Mouse (Mus musculus): ENCODE measurements at regions not wholly inside any gene's neighbourhood (a gene's known extent, or its start where the extent isn't known, plus 50 kb on each side); places are given as distances from the start of the nearest gene placed in this dataset.

- Histone ChIP-seq H3K4me3 (ENCODE audit: low read depth, low read length) (no peak overlapping the region), H3K9me3 (ENCODE audit: control insufficient read depth, low read length) (no peaks in the 10 kb centered on the region), H3K9ac (ENCODE audit: low read length) (no peak overlapping the region), H3K36me3 (ENCODE audit: control insufficient read depth, insufficient read depth, low read length) (no peaks in the 10 kb centered on the region), H3K27me3 (ENCODE audit: control insufficient read depth, insufficient read depth, low read length) (no peaks in the 10 kb centered on the region), H3K27ac (replicated peaks; ENCODE audit: low read depth, low read length) (no peak overlapping the region), H3K4me2 (ENCODE audit: low read depth, severe bottlenecking) (no peak overlapping the region), H3K4me1 (ENCODE audit: control insufficient read depth, insufficient read depth, low read length) (0 out of 2 replicates have a peak, but pooled peaks cover 4% of the 10 kb centered on the region)
- WGBS: 66% methylated on average over 7 of the region's 7 CpGs
- DNase-seq (ENCODE audit: low spot score): no peak
- ATAC-seq (ENCODE audit: insufficient number of reproducible peaks, low FRiP score, low TSS enrichment, low read depth): no peak
Measured at GRCm38 (mm10) chr12:71543571-71544119, 234.0 kb downstream of the Dact1 start.

GRCm38 (mm10) chr12:71544401-71545159, 234.9 kb downstream of the Dact1 start:
- no peak overlapping the region for H3K9ac ChIP-seq (ENCODE audit: low read length)
- H3K4me1 ChIP-seq (ENCODE audit: control insufficient read depth, insufficient read depth, low read length): 0 out of 2 replicates have a peak, but pooled peaks cover 4% of the 10 kb centered on the region
- no peak for ATAC-seq (ENCODE audit: insufficient number of reproducible peaks, low FRiP score, low TSS enrichment, low read depth)
- H3K27me3 ChIP-seq (ENCODE audit: control insufficient read depth, insufficient read depth, low read length): no peaks in the 10 kb centered on the region
- H3K4me3 ChIP-seq (ENCODE audit: low read depth, low read length): no peak overlapping the region
- no peaks in the 10 kb centered on the region for H3K36me3 ChIP-seq (ENCODE audit: control insufficient read depth, insufficient read depth, low read length)
- DNase-seq (ENCODE audit: low spot score): no peak
- no peak overlapping the region for H3K4me2 ChIP-seq (ENCODE audit: low read depth, severe bottlenecking)
- H3K27ac ChIP-seq (replicated peaks; ENCODE audit: low read depth, low read length): no peak overlapping the region
- 62% methylated on average over 8 of the region's 8 CpGs for WGBS
- no peaks in the 10 kb centered on the region for H3K9me3 ChIP-seq (ENCODE audit: control insufficient read depth, low read length)

GRCm38 (mm10) chr12:71546523-71547265, 237.0 kb downstream of the Dact1 start:
- DNase-seq (ENCODE audit: low spot score) (no peak), ATAC-seq (ENCODE audit: insufficient number of reproducible peaks, low FRiP score, low TSS enrichment, low read depth) (no peak)
- Histone ChIP-seq H3K27ac (replicated peaks; ENCODE audit: low read depth, low read length) (no peak overlapping the region), H3K4me2 (ENCODE audit: low read depth, severe bottlenecking) (no peak overlapping the region), H3K36me3 (ENCODE audit: control insufficient read depth, insufficient read depth, low read length) (no peaks in the 10 kb centered on the region), H3K9ac (ENCODE audit: low read length) (no peak overlapping the region), H3K4me3 (ENCODE audit: low read depth, low read length) (no peak overlapping the region), H3K4me1 (ENCODE audit: control insufficient read depth, insufficient read depth, low read length) (0 out of 2 replicates have a peak, but pooled peaks cover 4% of the 10 kb centered on the region), H3K9me3 (ENCODE audit: control insufficient read depth, low read length) (no peaks in the 10 kb centered on the region), H3K27me3 (ENCODE audit: control insufficient read depth, insufficient read depth, low read length) (no peaks in the 10 kb centered on the region)
- 87% methylated on average over 9 of the region's 9 CpGs for WGBS

- 77% methylated on average over 6 of the region's 6 CpGs for WGBS
- Histone ChIP-seq H3K4me3 (ENCODE audit: low read depth, low read length) (no peak overlapping the region), H3K4me2 (ENCODE audit: low read depth, severe bottlenecking) (no peak overlapping the region), H3K9me3 (ENCODE audit: control insufficient read depth, low read length) (no peaks in the 10 kb centered on the region), H3K27me3 (ENCODE audit: control insufficient read depth, insufficient read depth, low read length) (no peaks in the 10 kb centered on the region), H3K36me3 (ENCODE audit: control insufficient read depth, insufficient read depth, low read length) (no peaks in the 10 kb centered on the region), H3K9ac (ENCODE audit: low read length) (no peak overlapping the region), H3K4me1 (ENCODE audit: control insufficient read depth, insufficient read depth, low read length) (no peaks in the 10 kb centered on the region), H3K27ac (replicated peaks; ENCODE audit: low read depth, low read length) (no peak overlapping the region)
- no peak for DNase-seq (ENCODE audit: low spot score)
- no peak for ATAC-seq (ENCODE audit: insufficient number of reproducible peaks, low FRiP score, low TSS enrichment, low read depth)
Measured at GRCm38 (mm10) chr12:71549336-71549735, 239.7 kb downstream of the Dact1 start.

GRCm38 (mm10) chr12:71554212-71554611, 244.5 kb downstream of the Dact1 start:
- WGBS: 65% methylated on average over 2 of the region's 2 CpGs
- Histone ChIP-seq H3K27ac (replicated peaks; ENCODE audit: low read depth, low read length) (no peak overlapping the region), H3K4me2 (ENCODE audit: low read depth, severe bottlenecking) (no peak overlapping the region), H3K4me3 (ENCODE audit: low read depth, low read length) (no peak overlapping the region), H3K9ac (ENCODE audit: low read length) (no peak overlapping the region), H3K4me1 (ENCODE audit: control insufficient read depth, insufficient read depth, low read length) (no peaks in the 10 kb centered on the region), H3K9me3 (ENCODE audit: control insufficient read depth, low read length) (no peaks in the 10 kb centered on the region), H3K36me3 (ENCODE audit: control insufficient read depth, insufficient read depth, low read length) (no peaks in the 10 kb centered on the region), H3K27me3 (ENCODE audit: control insufficient read depth, insufficient read depth, low read length) (no peaks in the 10 kb centered on the region)
- DNase-seq (ENCODE audit: low spot score): no peak
- ATAC-seq (ENCODE audit: insufficient number of reproducible peaks, low FRiP score, low TSS enrichment, low read depth): no peak

- Histone ChIP-seq H3K4me1 (ENCODE audit: control insufficient read depth, insufficient read depth, low read length) (no peaks in the 10 kb centered on the region), H3K9ac (ENCODE audit: low read length) (no peak overlapping the region), H3K9me3 (ENCODE audit: control insufficient read depth, low read length) (no peaks in the 10 kb centered on the region), H3K36me3 (ENCODE audit: control insufficient read depth, insufficient read depth, low read length) (no peaks in the 10 kb centered on the region), H3K4me3 (ENCODE audit: low read depth, low read length) (no peak overlapping the region), H3K27me3 (ENCODE audit: control insufficient read depth, insufficient read depth, low read length) (no peaks in the 10 kb centered on the region), H3K4me2 (ENCODE audit: low read depth, severe bottlenecking) (no peak overlapping the region), H3K27ac (replicated peaks; ENCODE audit: low read depth, low read length) (no peak overlapping the region)
- WGBS: 68% methylated on average over 7 of the region's 7 CpGs
- ATAC-seq (ENCODE audit: insufficient number of reproducible peaks, low FRiP score, low TSS enrichment, low read depth): no peak
- DNase-seq (ENCODE audit: low spot score): no peak
Measured at GRCm38 (mm10) chr12:71561259-71561658, 251.6 kb downstream of the Dact1 start.

- no peaks in the 10 kb centered on the region for H3K4me1 ChIP-seq (ENCODE audit: control insufficient read depth, insufficient read depth, low read length)
- WGBS: 83% methylated on average over 8 of the region's 8 CpGs
- DNase-seq (ENCODE audit: low spot score) (no peak), ATAC-seq (ENCODE audit: insufficient number of reproducible peaks, low FRiP score, low TSS enrichment, low read depth) (no peak)
- no peak overlapping the region for H3K9ac ChIP-seq (ENCODE audit: low read length)
- no peaks in the 10 kb centered on the region for H3K9me3 ChIP-seq (ENCODE audit: control insufficient read depth, low read length)
- H3K4me2 ChIP-seq (ENCODE audit: low read depth, severe bottlenecking): no peak overlapping the region
- no peaks in the 10 kb centered on the region for H3K36me3 ChIP-seq (ENCODE audit: control insufficient read depth, insufficient read depth, low read length)
- no peaks in the 10 kb centered on the region for H3K27me3 ChIP-seq (ENCODE audit: control insufficient read depth, insufficient read depth, low read length)
- no peak overlapping the region for H3K27ac ChIP-seq (replicated peaks; ENCODE audit: low read depth, low read length)
- H3K4me3 ChIP-seq (ENCODE audit: low read depth, low read length): no peak overlapping the region
Measured at GRCm38 (mm10) chr12:71561918-71562572, 252.4 kb downstream of the Dact1 start.

- no peak; the same call in 1 of the 2 replicates for ATAC-seq (ENCODE audit: insufficient number of reproducible peaks, low FRiP score, low TSS enrichment, low read depth)
- H3K4me3 ChIP-seq (ENCODE audit: low read depth, low read length): no peak overlapping the region
- no peaks in the 10 kb centered on the region for H3K27me3 ChIP-seq (ENCODE audit: control insufficient read depth, insufficient read depth, low read length)
- H3K4me2 ChIP-seq (ENCODE audit: low read depth, severe bottlenecking): no peak overlapping the region
- no peak for DNase-seq (ENCODE audit: low spot score)
- no peak overlapping the region for H3K9ac ChIP-seq (ENCODE audit: low read length)
- no peaks in the 10 kb centered on the region for H3K4me1 ChIP-seq (ENCODE audit: control insufficient read depth, insufficient read depth, low read length)
- H3K27ac ChIP-seq (replicated peaks; ENCODE audit: low read depth, low read length): no peak overlapping the region
- H3K36me3 ChIP-seq (ENCODE audit: control insufficient read depth, insufficient read depth, low read length): no peaks in the 10 kb centered on the region
- no peaks in the 10 kb centered on the region for H3K9me3 ChIP-seq (ENCODE audit: control insufficient read depth, low read length)
- 97% methylated on average over 4 of the region's 4 CpGs for WGBS
Measured at GRCm38 (mm10) chr12:71563219-71563618, 253.5 kb downstream of the Dact1 start.

All from limb, embryonic 11.5 days (tissue).